Mouse (Mus musculus): Measurements from ENCODE around the gene Tpd52l1.
A peak's percentile ranks its signal among the peaks of the same experiment; 100 is the strongest.

The Tpd52l1 gene

GRCm38 (mm10) chr10:31346401-31346800 is 99.4 kb downstream of the Tpd52l1 start:
- DNase-seq (ENCODE audit: low read depth) = no peak

GRCm38 (mm10) chr10:31336432-31336831 is 109.3 kb downstream of the Tpd52l1 start:
- no peak for DNase-seq (ENCODE audit: low read depth)

- DNase-seq (ENCODE audit: low read depth) = no peak
Measured at GRCm38 (mm10) chr10:31331225-31331775, 114.5 kb downstream of the Tpd52l1 start.

GRCm38 (mm10) chr10:31330286-31330962 is 115.3 kb downstream of the Tpd52l1 start:
- DNase-seq (ENCODE audit: low read depth) = no peak

- DNase-seq (ENCODE audit: low read depth) = no peak
Measured at GRCm38 (mm10) chr10:31329436-31329835, 116.3 kb downstream of the Tpd52l1 start.

- no peak for DNase-seq (ENCODE audit: low read depth)
Measured at GRCm38 (mm10) chr10:31318491-31318890, 127.3 kb downstream of the Tpd52l1 start.

GRCm38 (mm10) chr10:31312865-31313848 is 132.6 kb downstream of the Tpd52l1 start, which contains the start of gene Hddc2:
Gene Hddc2 (plus strand): TSS chr10:31313383.
- DNase-seq (ENCODE audit: low read depth) = peak; percentile 93

GRCm38 (mm10) chr10:31307024-31307598 is 138.6 kb downstream of the Tpd52l1 start:
- DNase-seq (ENCODE audit: low read depth) = no peak

- DNase-seq (ENCODE audit: low read depth) = no peak
Measured at GRCm38 (mm10) chr10:31303446-31303845, 142.3 kb downstream of the Tpd52l1 start.

- DNase-seq (ENCODE audit: low read depth) = no peak
Measured at GRCm38 (mm10) chr10:31300292-31300691, 145.5 kb downstream of the Tpd52l1 start.

- DNase-seq (ENCODE audit: low read depth) = peak; percentile 72
Measured at GRCm38 (mm10) chr10:31298921-31299574, 146.7 kb downstream of the Tpd52l1 start.

- DNase-seq (ENCODE audit: low read depth) = no peak
Measured at GRCm38 (mm10) chr10:31298263-31298662, 147.5 kb downstream of the Tpd52l1 start.

GRCm38 (mm10) chr10:31297106-31297505 is 148.7 kb downstream of the Tpd52l1 start:
- no peak for DNase-seq (ENCODE audit: low read depth)

- DNase-seq (ENCODE audit: low read depth) = no peak
Measured at GRCm38 (mm10) chr10:31296458-31296857, 149.3 kb downstream of the Tpd52l1 start.

- no peak for DNase-seq (ENCODE audit: low read depth)
Measured at GRCm38 (mm10) chr10:31295705-31296104, 150.1 kb downstream of the Tpd52l1 start.

GRCm38 (mm10) chr10:31288697-31289390 is 156.9 kb downstream of the Tpd52l1 start:
- DNase-seq (ENCODE audit: low read depth) = no peak

GRCm38 (mm10) chr10:31287787-31288186 is 158.0 kb downstream of the Tpd52l1 start:
- no peak for DNase-seq (ENCODE audit: low read depth)

Data from naive thymus-derived CD4-positive, alpha-beta T cell, adult 2 months (primary cell).